Mouse (Mus musculus) heart, postnatal 25 days (tissue): ENCODE data around the gene Milr1. TPM values are rescaled to one million over a fixed set of nuclear protein-coding genes. Genes with fewer than 3 reads are reported as not detected.
"Not testable (repeated sequence)": the region's sequence is repeated elsewhere in the genome, so short reads cannot be mapped to it uniquely, and the experiment has no call there.

Experiments used
- DNase-seq: peaks from one replicate; pipeline ENCODE4 v3.0.0; 2022; ENCODE audit warnings: low spot score
- intact Hi-C: fragments of 180-260 bp; cut with DNase I; formaldehyde crosslinking; loops from one replicate; pipeline ENCODE4 v1.15.1; 2025
- total RNA-seq, 2 experiments: library from RNA; stranded (reverse); gene quantifications; 2 replicates each; pipeline ENCODE4 v1.2.3; 2021

The Milr1 gene
- 1 to 10 TPM; 1.1 to 1.6 TPM for total RNA-seq

- DNase-seq: no peak
- intact Hi-C loops: no loop called here
Observed at GRCm38 (mm10) chr11:106751039-106752018, at the start of gene Milr1. Gene Milr1 (plus strand): TSS chr11:106751226.

- no peak for DNase-seq
- intact Hi-C loops: no loop called here
Observed at GRCm38 (mm10) chr11:106701589-106701988, 49.4 kb upstream of the Milr1 start.

DNA sequence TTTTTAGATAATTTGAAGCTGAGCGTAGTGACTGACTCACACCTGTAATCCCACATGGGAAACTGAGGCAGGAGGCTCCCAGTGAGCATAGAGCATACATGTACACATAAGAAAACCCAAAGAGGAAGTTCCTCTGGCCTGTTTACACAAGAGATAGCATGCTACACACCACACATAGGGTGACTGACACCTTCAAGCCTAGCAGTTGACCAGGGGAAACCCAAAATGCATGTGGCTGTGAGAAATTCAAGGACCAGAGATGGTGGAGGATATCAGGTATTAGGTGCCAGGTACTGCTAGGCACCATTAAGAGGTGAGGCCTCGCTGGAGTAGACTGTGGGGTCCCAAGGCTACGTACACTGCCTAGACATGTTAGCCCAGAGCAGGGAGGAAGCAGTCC is 48.4 kb upstream of the Milr1 start:
- DNase-seq: no peak
- intact Hi-C loops: no loop called here

DNA sequence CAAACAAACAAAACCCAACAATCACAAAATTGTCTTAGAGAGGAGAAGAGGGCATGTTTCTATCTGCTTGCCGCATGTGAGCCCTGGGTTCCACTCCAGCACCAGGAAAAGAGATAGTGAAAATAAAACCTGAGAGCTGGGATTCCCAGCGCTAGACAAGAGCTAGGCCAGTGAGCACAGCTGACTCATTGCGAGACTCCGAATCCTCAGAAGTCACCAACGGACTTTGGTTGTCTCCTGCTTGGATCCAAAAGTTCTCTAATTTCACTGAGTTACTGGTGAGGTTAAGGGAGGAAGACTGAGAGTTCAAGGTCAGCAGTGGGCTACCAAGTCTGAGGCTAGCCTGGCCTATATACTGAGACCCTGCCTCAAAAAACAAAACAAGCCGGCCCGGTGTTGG is 47.1 kb upstream of the Milr1 start:
- intact Hi-C loops: no loop called here
- no peak for DNase-seq

DNA sequence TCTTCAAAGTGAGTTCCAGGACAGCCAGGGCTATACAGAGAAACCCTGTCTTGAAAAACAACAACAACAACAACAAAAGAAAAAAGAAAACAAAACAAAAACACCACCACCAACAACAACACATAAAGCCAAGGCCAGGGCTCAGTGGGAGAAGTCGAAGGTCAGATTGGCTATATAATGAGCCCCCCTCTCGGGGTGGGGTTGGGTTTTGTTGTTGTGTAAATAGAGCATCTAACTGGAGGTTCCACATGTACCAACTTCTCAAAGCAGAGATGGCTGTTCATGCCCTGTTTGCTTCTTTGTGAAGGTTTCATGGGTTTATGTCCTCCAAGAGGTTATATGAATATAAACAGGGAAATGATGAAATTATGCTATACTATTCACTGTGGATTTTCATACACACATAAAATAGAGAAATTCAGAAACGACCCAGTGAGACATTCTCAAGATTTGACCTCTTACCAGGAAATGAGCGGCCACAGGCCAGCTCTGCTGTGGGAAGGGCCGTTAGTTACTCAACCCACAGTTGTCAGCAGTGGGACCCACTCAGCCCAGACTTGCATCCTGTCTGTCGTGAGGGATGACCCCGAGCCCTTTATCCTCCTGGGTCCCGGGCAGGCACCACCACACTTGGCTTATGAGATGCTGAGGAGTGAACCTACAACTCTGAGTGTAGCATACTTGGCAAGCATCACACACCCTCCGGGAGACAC is 46.5 kb upstream of the Milr1 start:
- intact Hi-C loops: no loop called here
- no peak for DNase-seq

DNA sequence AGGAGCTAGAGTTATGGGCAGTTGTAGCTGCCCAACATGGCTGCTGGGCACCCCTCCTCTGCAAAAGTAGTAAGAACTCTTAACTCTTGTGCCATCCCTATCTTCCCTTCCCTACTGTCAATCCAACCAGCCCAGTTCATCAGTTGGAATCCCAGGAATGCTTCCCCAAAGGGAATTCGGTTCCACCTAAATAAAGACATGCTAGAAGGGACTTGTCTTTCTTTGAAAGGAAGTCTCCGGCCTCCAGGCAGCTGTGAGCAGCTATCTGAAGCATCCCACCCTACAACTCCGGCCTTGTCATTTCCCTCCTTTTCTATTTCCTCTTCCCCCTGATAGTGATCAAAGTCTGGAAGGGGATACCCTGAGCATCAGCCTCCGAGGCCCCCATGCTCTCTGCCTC is 44.8 kb upstream of the Milr1 start:
- no peak for DNase-seq
- intact Hi-C loops: loop anchor here (2.0 kb wide), 1 partner anchor 47 kb away; no protein-coding TSS in a partner anchor

- DNase-seq: no peak
- intact Hi-C loops: loop anchor here (2.0 kb wide), 1 partner anchor 48 kb away; no protein-coding TSS in a partner anchor
Observed at GRCm38 (mm10) chr11:106707085-106707484, 43.9 kb upstream of the Milr1 start.

GRCm38 (mm10) chr11:106707866-106708265 is 43.2 kb upstream of the Milr1 start:
- intact Hi-C loops: loop anchor here (2.0 kb wide), 1 partner anchor 49 kb away; no protein-coding TSS in a partner anchor
- no peak for DNase-seq

- intact Hi-C loops: no loop called here
- DNase-seq: peak; percentile 24
Observed at GRCm38 (mm10) chr11:106709227-106709985, 41.6 kb upstream of the Milr1 start.

DNA sequence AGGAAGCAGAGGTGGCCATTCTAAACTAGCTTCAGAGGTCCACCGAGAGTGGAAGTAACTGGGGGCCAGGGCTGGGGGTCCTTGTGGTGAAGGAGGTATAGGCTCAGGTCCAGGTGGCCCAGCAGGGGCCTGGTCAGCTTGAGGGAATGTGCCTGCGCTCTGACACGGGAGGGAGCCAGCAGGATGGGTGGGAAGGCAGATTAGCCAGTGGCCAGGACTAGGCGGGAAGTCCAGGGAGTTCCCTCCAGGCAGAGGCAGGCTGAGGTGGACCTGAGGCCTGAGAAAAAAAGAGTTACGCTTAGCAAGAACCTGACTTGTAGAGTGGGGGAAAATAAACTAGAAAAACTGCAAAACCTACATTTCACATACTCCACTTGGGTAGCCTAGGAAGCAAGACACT is 40.2 kb upstream of the Milr1 start:
- DNase-seq: peak; percentile 52
- intact Hi-C loops: loop anchor here (2.0 kb wide), 1 partner anchor 26 kb away; no protein-coding TSS in a partner anchor

GRCm38 (mm10) chr11:106715066-106715465 is 36.0 kb upstream of the Milr1 start:
- intact Hi-C loops: no loop called here
- DNase-seq: peak; percentile 40

GRCm38 (mm10) chr11:106716568-106716967 is 34.5 kb upstream of the Milr1 start:
- no peak for DNase-seq
- intact Hi-C loops: no loop called here

GRCm38 (mm10) chr11:106720379-106720778 is 30.6 kb upstream of the Milr1 start:
- intact Hi-C loops: no loop called here
- DNase-seq: no peak

DNA sequence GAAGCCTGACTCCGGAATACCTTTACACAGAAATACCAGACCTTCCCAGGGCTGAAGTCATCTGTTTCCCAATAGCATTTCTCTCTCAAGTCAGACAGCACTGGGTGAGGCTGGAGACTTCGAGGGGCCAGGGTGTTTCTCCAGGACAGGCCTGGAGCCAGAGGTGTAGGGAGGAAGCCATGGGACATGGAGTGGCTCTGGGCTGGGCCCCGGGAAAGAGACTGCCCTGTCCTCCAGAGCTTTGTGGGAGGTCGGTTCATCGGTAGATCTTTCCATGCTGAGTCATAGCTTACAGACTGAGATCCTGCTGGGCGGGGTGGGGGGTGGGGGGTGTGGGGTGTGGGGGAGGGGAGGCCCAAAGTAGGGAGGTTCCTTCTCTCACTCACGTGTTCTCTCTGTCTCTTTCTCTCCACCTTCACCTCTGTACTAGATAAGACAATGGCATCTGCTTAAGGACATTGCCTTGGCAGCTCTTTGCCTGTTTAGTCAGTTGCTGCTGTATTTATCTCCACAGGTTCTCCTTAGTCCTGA is 28.1 kb upstream of the Milr1 start:
- peak; percentile 71 for DNase-seq
- intact Hi-C loops: no loop called here

DNA sequence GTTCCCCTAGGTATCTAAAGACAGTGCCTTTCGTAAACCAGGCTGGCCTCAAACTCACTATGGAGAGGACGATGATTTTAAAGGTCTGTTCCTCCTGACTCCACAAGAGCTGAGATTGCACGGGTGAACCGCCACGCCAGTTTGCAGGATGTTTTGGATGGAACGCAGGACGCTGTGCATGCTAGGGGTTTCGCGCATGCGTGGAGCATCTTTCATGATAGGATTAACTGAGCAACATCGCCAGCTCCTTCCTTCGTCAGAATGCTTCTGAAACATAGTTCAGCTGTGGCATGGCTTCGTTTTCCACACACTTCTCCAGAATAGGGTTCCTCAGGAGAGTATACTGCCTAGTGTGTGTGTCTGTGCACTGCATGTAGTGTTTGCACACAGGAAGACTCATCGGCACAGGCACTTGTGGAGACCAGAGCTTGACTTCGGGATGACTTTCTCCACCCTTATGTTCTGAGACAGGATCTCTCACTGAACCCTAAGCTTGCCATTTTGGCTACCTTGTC is 27.4 kb upstream of the Milr1 start:
- DNase-seq: no peak
- intact Hi-C loops: no loop called here

DNA sequence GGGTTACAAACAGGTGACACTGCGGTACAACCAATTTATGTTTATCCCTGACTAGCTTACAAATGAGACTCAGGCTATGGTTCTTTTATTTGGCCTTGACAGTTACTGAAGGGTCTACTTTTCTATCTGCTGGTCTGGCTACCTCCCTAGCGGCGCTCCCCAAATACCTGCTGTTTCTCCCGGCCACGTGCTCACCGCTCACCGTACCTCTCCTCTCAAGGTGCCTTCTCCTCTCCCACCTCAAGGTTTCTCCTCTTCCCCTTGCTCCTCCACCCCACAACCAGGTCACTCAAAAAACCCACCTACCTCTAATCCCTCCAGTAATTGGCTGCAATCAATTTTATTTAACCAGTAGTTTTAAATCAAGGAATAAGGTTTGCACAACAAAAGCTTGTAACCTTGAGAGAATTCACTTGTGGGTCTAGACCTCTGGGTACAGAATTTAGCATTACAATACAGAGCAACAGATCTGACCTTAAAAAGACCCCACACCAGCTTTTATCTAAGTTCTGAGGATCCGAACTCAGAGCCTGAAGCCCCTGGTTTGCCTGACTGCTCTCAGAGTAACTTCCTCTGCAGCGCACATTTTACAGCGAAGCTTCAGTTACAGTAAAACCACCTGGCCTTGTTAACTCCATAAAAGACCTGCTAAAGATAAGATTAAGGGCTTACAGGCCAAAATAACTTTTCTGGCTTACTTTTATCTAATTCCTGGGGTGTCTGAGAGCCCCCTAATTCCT is 26.7 kb upstream of the Milr1 start:
- intact Hi-C loops: no loop called here
- no peak for DNase-seq

- intact Hi-C loops, DNase-seq: not testable (repeated sequence)
Observed at GRCm38 (mm10) chr11:106724916-106725235, 26.1 kb upstream of the Milr1 start.

- intact Hi-C loops: no loop called here
- DNase-seq: no peak
Observed at GRCm38 (mm10) chr11:106727967-106728366, 23.1 kb upstream of the Milr1 start.
